ENCODE assay signal across 9 mouse cellular contexts in genomic region chrX:141158160-141158559, GRCm38 (mm10).
DNase-seq lines count a peak whose midpoint lies in the region; ATAC-seq and TF ChIP-seq lines count a peak whose summit lies in the region.
"Had no signal": no experiment of that assay in that cellular context is flagged by ENCODE, and none has a peak within 500 bp of the region (broad histone marks: within the 10 kb centered on the region; RNA-seq: fewer than 3 reads in every experiment).

No protein-coding gene starts in this region.

- 28% methylated on average over 4 of the region's 4 CpGs for WGBS in kidney, adult 2 months
- WGBS in kidney, embryonic 14.5 days = 39% methylated on average over 4 of the region's 4 CpGs
- 36% methylated on average over 4 of the region's 4 CpGs for WGBS in embryonic facial prominence, embryonic 10.5 days

- no peak overlapping the region for H3K27ac ChIP-seq in kidney, adult 2 months (ENCODE audit: insufficient read depth, low read depth, low read length)
- no peak overlapping the region for H3K27ac ChIP-seq in kidney, embryonic 14.5 days (ENCODE audit: low read depth, low read length)
- no peak overlapping the region for H3K27ac ChIP-seq in embryonic facial prominence, embryonic 10.5 days (replicated peaks)
- H3K27ac ChIP-seq: macrophage had no signal

- no peaks in the 10 kb centered on the region for H3K36me3 ChIP-seq in kidney, adult 2 months (ENCODE audit: control insufficient read depth, insufficient read depth, low read length)
- H3K36me3 ChIP-seq in kidney, embryonic 14.5 days (ENCODE audit: control insufficient read depth, insufficient read depth, low read length) = no peaks in the 10 kb centered on the region
- H3K36me3 ChIP-seq in embryonic facial prominence, embryonic 10.5 days (replicated peaks) = no peaks in the 10 kb centered on the region

- H3K27me3 ChIP-seq in kidney, adult 2 months (replicated peaks; ENCODE audit: control insufficient read depth, insufficient read depth, low read length) = no peaks in the 10 kb centered on the region
- no peaks in the 10 kb centered on the region for H3K27me3 ChIP-seq in kidney, embryonic 14.5 days (ENCODE audit: control insufficient read depth, insufficient read depth, low read length)
- peaks cover 87% of the 10 kb centered on the region for H3K27me3 ChIP-seq in embryonic facial prominence, embryonic 10.5 days (replicated peaks; ENCODE audit: low read depth, poor library complexity, severe bottlenecking)

- H3K4me2 ChIP-seq in kidney, embryonic 14.5 days (replicated peaks; ENCODE audit: low read depth, low read length) = no peak overlapping the region

- TF ChIP-seq POLR2A in kidney, adult 2 months (IDR thresholded peaks at IDR 0.05; ENCODE audit: low read depth, low read length) = no peak

- H3K4me1 ChIP-seq in kidney, adult 2 months (ENCODE audit: control insufficient read depth, insufficient read depth, low read length) = 0 out of 2 replicates have a peak, but pooled peaks cover 3% of the 10 kb centered on the region
- H3K4me1 ChIP-seq in kidney, embryonic 14.5 days (ENCODE audit: control insufficient read depth, insufficient read depth, low read length) = no peaks in the 10 kb centered on the region
- no peaks in the 10 kb centered on the region for H3K4me1 ChIP-seq in embryonic facial prominence, embryonic 10.5 days

- peak; percentile 31 for DNase-seq in kidney, adult 2 months
- DNase-seq in 3T3-L1 (ENCODE audit: low read depth, low spot score) = peak; percentile 51
- peak; percentile 7 for DNase-seq in CD4-positive helper T cell, adult 2 months (ENCODE audit: low read depth, low spot score)
- DNase-seq in embryonic facial prominence, embryonic 10.5 days (ENCODE audit: low spot score) = peak; percentile 20
- DNase-seq in yolk sac, embryonic 10.5 days (ENCODE audit: low spot score) = no peak
- DNase-seq: cerebellum, adult 9-11 months had no signal

- H3K4me3 ChIP-seq in kidney, adult 2 months (ENCODE audit: insufficient read depth, low read depth, low read length) = no peak overlapping the region
- H3K4me3 ChIP-seq in kidney, embryonic 14.5 days (ENCODE audit: low read length) = no peak overlapping the region
- H3K4me3 ChIP-seq in embryonic facial prominence, embryonic 10.5 days = no peak overlapping the region

- no peak overlapping the region for H3K9ac ChIP-seq in kidney, embryonic 14.5 days (ENCODE audit: low read depth, low read length)

- no peak for ATAC-seq in kidney, embryonic 14.5 days (ENCODE audit: low FRiP score, low TSS enrichment)
- no peak for ATAC-seq in inflammation-experienced regulatory T-cells, adult 6 months

- H3K9me3 ChIP-seq in kidney, embryonic 14.5 days (ENCODE audit: control insufficient read depth, low read length) = no peaks in the 10 kb centered on the region
- no peaks in the 10 kb centered on the region for H3K9me3 ChIP-seq in embryonic facial prominence, embryonic 10.5 days

- TF ChIP-seq CTCF in kidney, adult 2 months (conservative IDR thresholded peaks at IDR 0.05; ENCODE audit: insufficient read depth, insufficient read length, low read depth, low read length) = peak; percentile 41
